ENCODE assay signal across 19 mouse cellular contexts in genomic region chr11:100659806-100660205, GRCm38 (mm10). TPM values are rescaled to one million over a fixed set of nuclear protein-coding genes. Genes with fewer than 3 reads are reported as not detected.
"Had no signal": no experiment of that assay in that cellular context is flagged by ENCODE, and none has a peak within 500 bp of the region (broad histone marks: within the 10 kb centered on the region; RNA-seq: fewer than 3 reads in every experiment).

No protein-coding gene starts in this region.

- H3K4me2 ChIP-seq: liver, embryonic 13.5 days; midbrain, embryonic 11.5 days; stomach, embryonic 15.5 days had no signal

- H3K4me1 ChIP-seq: stomach, embryonic 15.5 days had no signal

- H3K27me3 ChIP-seq: stomach, embryonic 15.5 days had no signal

- H3K4me3 ChIP-seq: layer of hippocampus, adult 2 months; liver, embryonic 13.5 days; stomach, embryonic 15.5 days had no signal

- H3K9ac ChIP-seq: liver, embryonic 13.5 days; stomach, embryonic 15.5 days had no signal

- H3K27ac ChIP-seq: layer of hippocampus, adult 2 months; liver, embryonic 13.5 days; stomach, embryonic 15.5 days had no signal

- H3K36me3 ChIP-seq: liver, embryonic 13.5 days; stomach, embryonic 15.5 days had no signal

- H3K9me3 ChIP-seq: liver, embryonic 13.5 days; stomach, embryonic 15.5 days had no signal

- DNase-seq: kidney, adult 8-10 months; kidney, postnatal 25 days; layer of hippocampus, adult 9-11 months; liver, embryonic 13.5 days; lung, adult 2 months; lung, postnatal 14 days; lung, postnatal 4 days; midbrain, embryonic 14.5 days; right cerebral cortex, postnatal 25 days; spleen, adult 18-20 months; thymus, postnatal 25 days had no signal

RNA-seq across cellular contexts. Expression of gene Zfp385c, which starts 32.4 kb away (rescaled TPM):
- total RNA-seq: liver, adult 2 months; megakaryocyte progenitor cell, adult 5-6 weeks; megakaryocyte-erythroid progenitor cell, adult 5-6 weeks had no signal
- polyA plus RNA-seq: liver, adult 2 months; liver, embryonic 13.5 days; liver, embryonic 16.5 days; midbrain, embryonic 11.5 days; neural tube, embryonic 11.5 days had no signal
